Mouse (Mus musculus): ENCODE measurements around the gene Hoxc5.

Gene Hoxc5

DNA sequence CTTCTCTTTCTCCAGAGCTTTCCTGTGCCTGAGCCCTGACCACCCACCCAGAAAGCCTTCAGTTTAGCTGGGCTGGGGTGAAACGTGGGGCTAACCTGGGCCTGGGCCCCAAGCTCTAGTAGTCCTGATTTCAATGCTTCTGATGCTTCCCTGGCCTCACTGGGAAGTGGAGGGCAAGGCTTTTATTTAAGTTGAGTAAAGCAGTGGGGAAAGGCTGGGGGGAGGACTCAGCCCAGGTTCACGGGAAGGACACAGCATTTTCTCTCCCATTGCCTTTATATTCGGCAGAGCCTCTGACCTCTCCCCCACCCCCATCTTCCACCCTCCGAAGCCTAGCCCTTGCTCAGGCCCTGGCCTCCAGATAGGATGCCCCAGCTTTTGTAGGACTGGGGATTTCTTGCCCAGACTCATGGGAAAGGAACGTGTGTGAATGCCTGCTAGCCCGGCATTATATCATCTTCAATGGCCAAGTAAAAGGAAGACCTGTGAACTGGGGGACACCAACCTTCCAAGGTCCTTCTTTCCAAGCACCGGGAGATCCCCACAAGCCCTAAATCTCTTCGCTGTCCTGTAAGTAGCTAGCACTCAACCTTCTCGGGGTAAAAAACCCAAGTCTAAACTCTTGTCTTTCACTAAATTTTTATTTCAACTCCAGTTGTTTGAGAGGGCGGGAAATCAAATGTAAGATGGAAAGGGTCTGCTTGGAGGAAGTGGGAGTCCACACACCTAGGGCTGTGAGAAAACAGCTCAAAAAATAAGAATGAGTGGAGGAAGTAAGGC lies 71.6 kb downstream of the Hoxc5 start:
- no peak for DNase-seq (ENCODE audit: low spot score)

DNA sequence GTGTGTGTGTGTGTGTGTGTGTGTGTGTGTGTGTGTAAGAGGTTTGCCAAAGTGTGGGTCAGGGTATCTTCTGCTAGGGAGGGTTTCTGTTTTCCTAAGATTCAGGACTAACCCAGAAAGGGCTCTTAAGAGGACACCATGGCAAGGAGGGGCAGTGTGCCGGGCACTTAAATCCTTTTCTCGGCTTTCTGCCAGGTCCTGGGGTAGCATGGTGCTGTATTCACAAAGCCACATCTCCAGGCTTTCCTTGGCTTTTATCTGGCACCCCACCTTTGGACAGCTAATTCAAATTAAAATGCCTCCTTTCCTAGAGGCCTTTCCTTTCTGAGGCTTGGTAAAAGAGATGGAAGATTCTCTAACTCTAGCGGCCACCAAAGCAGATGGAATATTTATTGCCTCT lies 72.4 kb downstream of the Hoxc5 start:
- no peak for DNase-seq (ENCODE audit: low spot score)

DNA sequence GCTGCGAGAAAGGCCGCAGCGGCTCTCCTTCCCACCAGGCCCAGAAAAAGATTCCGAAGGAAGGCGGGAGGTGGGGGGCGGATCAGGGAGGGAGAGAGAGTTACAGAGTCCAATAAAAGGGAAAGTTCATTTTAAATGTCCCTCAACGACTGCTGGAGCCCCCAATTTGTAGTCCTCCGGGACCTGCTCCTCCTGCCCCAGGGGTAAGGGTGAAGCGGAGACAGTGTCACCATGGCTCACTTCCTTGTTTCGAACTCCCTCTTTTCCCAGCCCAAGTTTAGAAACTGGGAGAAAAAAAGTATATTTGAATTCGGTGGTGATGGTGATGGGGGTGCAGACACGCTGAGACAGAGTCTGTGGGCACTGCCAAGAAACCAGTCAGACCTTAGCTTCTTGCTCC lies 73.4 kb downstream of the Hoxc5 start:
- DNase-seq (ENCODE audit: low spot score) = no peak

DNA sequence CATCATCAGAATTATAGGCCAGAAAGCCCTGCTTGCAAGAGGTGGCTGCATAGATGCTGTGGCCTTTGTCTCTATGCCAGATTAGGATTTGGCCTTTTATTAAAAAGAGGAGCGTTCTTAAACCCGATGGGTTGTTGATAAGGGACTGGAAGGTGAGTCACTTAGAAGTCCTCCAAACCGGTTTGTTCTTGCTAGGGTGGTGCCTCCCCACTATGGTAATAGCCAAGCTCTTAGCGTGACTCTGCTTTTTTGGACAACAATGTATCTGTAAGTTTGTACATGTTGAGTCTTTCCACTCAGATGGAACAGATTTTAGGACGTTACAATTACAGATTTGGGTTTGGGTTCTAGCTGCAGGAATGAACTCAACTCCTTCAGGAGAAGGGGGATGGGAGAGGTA lies 74.4 kb downstream of the Hoxc5 start:
- no peak for DNase-seq (ENCODE audit: low spot score)

DNA sequence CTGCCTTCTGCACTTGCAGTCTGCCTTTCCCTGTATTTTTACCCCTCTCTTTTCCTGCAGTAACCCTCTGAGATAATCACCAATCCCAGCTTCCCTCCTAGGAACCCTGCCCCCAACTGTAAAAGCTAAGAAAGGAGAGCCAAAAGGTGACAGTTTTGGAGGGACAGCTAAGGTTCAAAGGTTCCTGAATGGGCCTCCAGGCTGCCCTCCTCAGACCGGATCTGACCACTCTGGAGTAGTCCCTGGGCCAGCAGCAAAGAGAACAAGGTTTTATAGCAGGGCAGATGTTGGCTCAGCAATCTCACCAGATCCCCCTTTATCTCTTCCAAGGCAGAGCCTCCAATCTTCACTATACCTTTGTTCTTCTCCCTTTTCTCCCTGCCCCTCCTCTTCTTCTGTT lies 75.0 kb downstream of the Hoxc5 start:
- DNase-seq (ENCODE audit: low spot score) = no peak

DNA sequence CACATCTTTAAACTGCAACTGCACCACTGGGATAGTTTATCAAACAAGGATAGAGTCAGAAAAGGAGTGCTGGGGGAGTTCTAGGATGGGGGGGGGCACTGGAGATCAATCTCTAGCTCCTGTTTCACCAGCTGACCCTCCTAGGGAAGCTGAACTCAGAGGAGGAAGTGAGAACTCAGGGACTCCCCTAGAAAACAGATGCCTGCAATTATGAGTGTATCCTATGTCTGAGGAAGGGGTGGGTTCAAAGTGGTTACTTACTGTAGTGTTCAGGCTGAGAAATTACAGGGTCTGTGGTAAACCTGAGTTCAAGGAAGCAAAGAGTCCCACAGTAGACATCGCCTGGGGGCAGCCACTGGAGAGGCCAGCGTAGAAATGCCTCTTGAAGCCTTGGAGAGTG lies 84.4 kb downstream of the Hoxc5 start:
- DNase-seq (ENCODE audit: low spot score) = no peak

DNA sequence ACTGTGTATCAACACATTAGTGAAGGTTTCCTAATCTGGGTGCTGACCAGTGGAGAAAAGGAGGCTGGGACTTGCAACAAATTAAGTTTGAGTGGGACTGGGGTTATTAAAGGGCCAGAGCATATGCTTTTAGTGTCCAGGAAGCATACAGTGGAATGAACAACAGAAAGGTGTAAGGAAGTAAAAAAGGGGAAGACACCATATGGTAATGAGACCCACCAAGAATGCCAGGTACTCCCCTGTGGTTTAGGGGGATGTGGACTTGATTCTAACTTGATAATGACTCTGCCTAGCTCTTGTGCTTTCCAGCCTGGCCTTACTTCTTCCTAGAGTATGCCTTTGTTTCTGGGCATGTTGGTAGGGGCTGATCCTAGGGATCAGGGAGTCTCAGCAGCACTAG lies 86.0 kb downstream of the Hoxc5 start:
- DNase-seq (ENCODE audit: low spot score) = no peak

DNA sequence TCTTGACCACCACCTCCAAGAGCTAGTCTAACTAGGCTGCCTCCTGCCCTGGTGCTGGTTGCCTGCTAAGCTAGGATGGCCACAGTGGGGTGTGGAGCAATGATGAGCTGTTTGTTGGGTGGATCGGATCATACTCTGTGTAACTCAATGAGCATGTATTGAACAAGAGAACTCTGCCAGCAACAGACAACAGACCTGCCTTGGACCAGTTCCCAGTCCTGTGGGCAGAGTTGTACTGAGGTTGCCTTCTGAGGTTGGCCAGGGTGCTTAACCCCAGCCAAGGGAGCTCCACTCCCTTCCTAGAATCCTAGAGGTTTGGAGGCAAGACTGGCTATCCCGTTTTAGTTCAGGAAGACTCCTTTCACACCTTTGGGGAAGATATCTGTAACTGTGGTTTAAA lies 89.2 kb downstream of the Hoxc5 start:
- no peak for DNase-seq (ENCODE audit: low spot score)

DNA sequence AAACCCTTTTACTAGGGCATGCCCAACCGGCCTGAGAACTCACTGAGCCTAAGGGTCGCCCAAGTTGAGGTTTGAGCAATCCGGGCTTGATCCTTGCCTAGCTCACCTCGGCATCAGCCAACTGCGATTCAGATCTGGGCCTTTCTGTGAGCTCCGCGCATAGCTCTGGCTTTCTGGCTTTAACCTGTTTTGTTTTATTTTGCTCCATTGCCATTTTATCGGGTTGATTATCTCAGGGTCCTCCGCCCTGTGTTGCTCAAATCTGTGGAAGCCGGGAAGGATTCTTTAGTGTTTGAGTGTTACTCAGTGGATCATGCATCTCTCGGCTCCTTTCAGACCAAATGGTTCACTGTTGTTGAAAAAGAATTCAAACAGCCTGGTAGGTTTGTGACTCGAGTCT lies 91.5 kb downstream of the Hoxc5 start:
- DNase-seq (ENCODE audit: low spot score) = no peak

DNA sequence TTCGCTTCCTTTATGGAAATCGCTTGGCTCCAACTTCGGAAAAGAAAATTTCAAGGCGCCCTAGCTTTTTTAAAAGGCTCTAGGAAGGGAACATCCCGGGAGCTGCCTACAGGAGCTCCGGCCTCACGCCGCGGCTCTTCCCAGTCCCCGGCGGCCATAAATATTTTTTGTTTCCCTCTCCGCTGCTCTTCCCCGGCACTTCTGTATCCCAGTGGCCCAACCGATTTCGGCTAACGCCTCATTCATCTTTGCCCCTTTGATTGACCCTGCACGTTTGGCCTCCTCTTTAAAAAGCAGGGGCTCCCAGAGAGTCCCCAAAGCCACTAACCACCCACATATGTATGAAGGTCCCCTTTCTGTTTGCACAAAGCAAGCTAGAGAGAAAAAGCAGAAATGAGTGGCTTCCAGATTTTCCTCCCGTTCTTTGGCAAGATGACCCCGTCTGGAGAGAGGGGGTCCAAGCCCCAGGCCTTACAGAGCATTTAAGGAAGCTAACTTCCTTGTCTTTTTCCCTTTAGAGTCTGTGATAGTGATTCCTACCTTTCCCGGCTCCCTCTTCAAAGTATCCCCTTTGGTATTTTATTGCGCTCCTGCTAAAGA lies 92.2 kb downstream of the Hoxc5 start:
- no peak for DNase-seq (ENCODE audit: low spot score)

DNA sequence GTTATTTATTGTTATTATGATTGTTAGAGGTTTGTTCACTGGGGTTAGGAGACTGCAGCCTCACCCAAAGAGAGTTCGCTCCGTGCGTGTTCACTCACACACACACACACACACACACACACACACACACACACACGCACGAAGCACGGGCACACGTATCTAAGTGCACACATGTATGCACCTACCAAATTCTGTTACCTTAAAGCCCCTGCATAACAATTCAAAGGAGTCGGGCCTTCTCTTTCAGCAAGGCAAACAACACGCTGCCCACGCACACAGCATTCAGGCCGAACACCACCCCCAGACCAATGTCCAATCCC lies 92.7 kb downstream of the Hoxc5 start:
- DNase-seq (ENCODE audit: low spot score) = no peak

DNA sequence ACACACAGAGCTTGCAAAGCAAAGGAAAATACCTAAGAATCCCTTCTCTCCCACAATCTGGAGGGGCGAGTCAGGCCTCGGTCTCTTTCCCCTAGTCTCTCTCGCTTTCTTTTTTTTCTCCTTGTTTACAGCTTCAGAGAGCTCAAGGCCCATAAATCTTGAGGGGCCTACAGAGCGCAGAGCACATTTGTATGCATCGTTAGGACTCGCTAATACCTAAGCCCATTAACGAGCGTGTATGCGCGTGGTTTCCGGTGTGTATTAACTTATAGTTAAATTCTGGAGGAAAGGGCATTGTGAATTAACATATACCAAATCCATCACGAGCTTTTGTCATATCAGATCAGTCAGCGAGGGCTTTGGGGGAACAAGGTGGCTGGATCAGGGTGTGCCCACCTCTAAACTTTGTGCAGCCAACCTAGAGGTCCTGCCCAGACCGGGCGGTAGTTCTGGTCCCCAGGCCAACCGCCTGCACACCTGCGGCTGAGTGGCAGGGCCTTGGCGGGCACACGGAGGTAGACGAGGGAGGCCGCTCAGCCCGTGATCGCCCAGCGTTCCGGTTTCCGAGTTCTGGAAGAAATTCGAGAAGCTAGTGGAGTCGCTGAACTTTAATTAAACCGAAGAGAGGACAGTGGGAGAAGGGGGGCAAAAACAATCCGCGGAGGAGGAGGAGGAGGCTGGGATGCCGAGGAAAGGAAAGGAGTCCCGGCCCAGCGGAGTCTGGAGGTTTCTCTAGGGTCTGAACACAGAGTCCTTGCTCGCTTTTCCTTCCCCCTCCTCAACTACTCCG lies 93.3 kb downstream of the Hoxc5 start:
- no peak for DNase-seq (ENCODE audit: low spot score)

DNA sequence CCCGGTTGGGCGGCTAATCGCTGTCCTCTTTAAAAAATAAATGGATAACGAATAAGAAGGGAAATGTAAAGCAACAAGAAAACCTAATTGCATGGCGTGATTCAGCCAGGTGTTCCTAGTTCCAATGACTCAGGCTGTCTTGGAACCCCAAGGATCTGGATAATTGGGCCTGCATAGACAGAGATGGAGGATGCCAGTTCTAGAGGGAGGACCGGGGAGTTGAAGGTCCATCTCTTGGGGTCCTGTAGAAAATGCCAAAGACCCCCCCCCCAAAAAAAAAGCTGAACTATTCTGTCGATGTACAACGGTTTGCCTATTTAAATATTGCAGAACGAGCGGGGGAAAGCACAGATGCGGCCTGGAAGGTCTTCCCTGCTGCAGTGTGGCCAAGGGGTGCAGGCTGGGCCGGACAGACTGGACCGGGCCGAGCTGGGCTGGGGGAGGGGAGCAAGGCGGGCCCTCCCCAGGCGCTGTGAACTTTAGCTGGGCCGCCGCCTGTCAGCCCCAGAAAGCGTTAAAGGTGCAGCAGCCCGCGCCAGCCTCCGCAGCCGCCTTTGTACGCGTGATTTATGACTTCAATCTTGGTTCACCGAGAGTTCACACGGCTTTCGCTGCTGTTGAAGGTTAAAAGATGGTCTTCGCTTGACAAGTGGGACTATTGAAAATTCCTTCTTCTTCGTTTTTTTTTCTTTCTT lies 94.0 kb downstream of the Hoxc5 start:
- DNase-seq (ENCODE audit: low spot score) = no peak

DNA sequence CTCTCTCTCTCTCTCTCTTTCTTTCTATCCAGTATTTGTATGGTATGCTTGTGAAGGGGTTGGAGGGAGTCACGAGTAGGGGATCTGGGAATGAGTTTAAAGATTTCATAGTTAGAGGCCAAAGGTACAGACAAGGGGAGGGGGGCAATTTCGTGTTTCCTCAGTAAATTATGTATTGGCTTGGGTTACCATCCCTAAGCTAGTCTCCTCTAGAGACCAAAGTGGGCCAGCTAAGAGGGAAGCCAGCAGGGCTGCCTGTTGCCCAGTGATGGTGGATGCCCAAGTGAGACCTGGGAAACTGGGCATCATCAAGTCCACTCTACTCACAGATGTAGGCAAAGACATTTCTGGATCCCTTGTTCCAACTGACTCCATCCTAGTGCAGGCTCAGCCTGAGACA lies 94.7 kb downstream of the Hoxc5 start:
- DNase-seq (ENCODE audit: low spot score) = no peak

DNA sequence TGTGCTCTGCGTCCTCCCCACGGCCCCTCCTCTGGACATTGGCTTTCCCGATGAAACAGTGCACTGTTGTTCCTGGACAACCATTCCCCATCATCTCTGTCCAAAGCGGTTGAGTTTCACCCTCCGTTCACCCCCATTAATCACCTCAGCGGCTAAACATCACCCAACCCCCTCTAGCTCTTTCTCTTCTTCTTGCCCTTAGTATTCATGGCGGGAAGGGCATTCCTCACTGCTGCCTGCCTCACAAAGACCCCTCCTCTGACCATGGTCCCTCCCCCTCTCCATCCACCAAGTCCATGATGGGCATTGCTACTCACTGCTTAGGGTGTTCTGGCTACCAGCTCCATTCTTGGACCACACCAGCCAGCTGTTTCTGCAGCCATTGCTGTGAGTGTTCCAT lies 98.4 kb downstream of the Hoxc5 start:
- no peak for DNase-seq (ENCODE audit: low spot score)

All from layer of hippocampus, adult 11-12 months (tissue).